Mouse (Mus musculus): Measurements from ENCODE around the gene Slc18a3.

DNA sequence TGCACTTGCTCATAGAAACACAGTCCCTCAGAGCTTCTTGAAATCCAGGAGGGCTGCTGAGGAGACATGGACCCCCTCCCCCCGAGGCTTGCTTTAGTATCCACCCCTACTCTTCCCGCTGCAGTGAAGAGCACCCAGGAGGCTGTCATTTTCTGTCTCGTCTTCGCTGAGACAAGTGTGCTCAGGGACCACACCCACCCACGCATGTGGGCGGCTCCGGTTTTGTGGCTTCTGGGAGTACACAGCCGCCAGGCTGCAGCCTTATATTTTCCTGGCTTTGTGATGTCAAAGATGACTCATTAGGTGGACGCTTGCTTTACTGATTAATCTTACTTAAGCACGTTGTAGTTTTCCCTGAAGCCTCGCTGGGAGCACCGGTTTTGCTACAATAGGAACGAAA is 27.9 kb upstream of the Slc18a3 start:
- TF ChIP-seq CTCF (IDR thresholded peaks at IDR 0.05; ENCODE audit: low read depth, low read length) (no peak), POLR2A (IDR thresholded peaks at IDR 0.05; ENCODE audit: insufficient read depth, low read length) (no peak), EP300 (IDR thresholded peaks at IDR 0.05; ENCODE audit: insufficient read depth, low read depth, low read length) (no peak)

Data from ES-Bruce4 (cell line).